Mouse (Mus musculus) cortical plate, adult 2 months (tissue): ENCODE results near the gene Asic2.

Source experiments
- CTCF ChIP-seq: fragments of 200-500 bp; IDR thresholded peaks from 2 replicates; pipeline ENCODE4 v1.5.1; 2011; ENCODE audit warnings: mild to moderate bottlenecking, control low read depth, low read length; ENCODE audit not compliant: insufficient read depth; ENCODE audit errors: extremely low read depth
- POLR2A ChIP-seq: fragments of 200-500 bp; IDR thresholded peaks from 2 replicates; pipeline ENCODE4 v1.6.1; 2011; ENCODE audit warnings: mild to moderate bottlenecking, low read length, control low read depth; ENCODE audit not compliant: insufficient read depth; ENCODE audit errors: extremely low read depth

GRCm38 (mm10) chr11:80912721-80913120 lies 1055.5 kb downstream of the Asic2 start:
- no peak for TF ChIP-seq CTCF
- no peak for TF ChIP-seq POLR2A
